Comparison of ENCODE assay signal across 8 mouse cellular contexts in the genomic region with DNA sequence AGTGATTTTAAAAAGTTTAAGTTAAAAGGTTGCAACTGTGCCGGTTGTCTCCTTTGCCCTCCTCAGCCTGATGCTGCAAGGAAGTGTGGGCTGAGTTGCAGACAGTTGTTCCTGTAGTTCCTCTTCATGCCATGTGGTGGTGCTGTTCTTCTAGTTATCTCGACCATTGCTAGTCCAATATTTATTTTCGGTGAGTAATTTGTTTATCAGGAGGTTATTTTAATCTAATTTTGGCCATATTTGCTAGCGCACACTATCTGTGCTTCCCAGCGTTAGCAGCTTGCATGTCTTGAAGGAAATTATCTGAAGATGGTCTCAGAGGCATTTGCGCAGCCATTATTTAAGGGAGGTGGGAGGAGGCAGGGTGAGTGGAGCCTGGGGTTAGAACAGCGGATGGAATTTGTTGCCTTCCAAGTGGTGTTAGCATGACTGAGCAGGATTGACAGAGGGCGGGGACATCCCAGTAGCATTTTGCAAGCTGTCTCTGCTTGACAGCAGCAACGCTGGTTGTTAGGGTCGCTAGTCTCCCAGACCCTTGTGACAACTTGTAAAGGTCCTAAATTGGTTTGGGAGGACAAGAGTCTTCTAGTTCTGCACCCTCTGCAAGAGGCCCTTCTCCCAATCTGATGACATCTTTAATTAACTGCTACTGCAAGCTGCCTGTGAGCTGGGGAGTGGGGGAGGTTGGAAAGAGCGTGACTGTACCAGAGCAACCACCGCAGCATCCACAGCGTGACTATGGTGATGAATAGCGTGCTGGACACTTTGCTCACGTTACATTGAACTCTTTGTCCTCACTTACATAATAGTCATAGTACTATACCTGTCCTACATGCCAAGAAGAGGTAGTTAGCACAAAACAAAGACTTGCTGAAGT.
DNase-seq lines count a peak whose midpoint lies in the region; ATAC-seq and TF ChIP-seq lines count a peak whose summit lies in the region.

No protein-coding gene starts in this region.

- TF ChIP-seq EP300 in heart, adult 2 months (IDR thresholded peaks at IDR 0.05; ENCODE audit: insufficient read depth, low read depth, low read length), result no peak

- no peaks in the 10 kb centered on the region for H3K9me3 ChIP-seq in midbrain, embryonic 11.5 days (ENCODE audit: control insufficient read depth, low read length)

- H3K4me2 ChIP-seq in midbrain, embryonic 11.5 days, result peak overlapping the region; percentile 49

- H3K4me1 ChIP-seq in heart, adult 2 months (ENCODE audit: control insufficient read depth, insufficient read depth, low read length), result no peaks in the 10 kb centered on the region
- peaks cover 6% of the 10 kb centered on the region for H3K4me1 ChIP-seq in midbrain, embryonic 11.5 days (ENCODE audit: control insufficient read depth, insufficient read depth, low read length)

- intact Hi-C loops in heart, adult 2 months (cut with DNase I), result loop anchor here (1.0 to 5.0 kb wide), 2 partner anchors 548 to 1049 kb away; no protein-coding TSS in a partner anchor
- intact Hi-C loops in left cerebral cortex, postnatal 4 days (cut with DNase I), result loop anchor here (10.0 kb wide), 1 partner anchor 1602 kb away; no protein-coding TSS in a partner anchor

- no peaks in the 10 kb centered on the region for H3K79me2 ChIP-seq in heart, adult 2 months (replicated peaks; ENCODE audit: control insufficient read depth, insufficient read depth, low read length)

- no peaks in the 10 kb centered on the region for H3K36me3 ChIP-seq in heart, adult 2 months (ENCODE audit: control insufficient read depth, insufficient read depth, low read length)
- no peaks in the 10 kb centered on the region for H3K36me3 ChIP-seq in midbrain, embryonic 11.5 days (ENCODE audit: control insufficient read depth, insufficient read depth, low read length)

- no peak for TF ChIP-seq POLR2A in heart, adult 2 months (IDR thresholded peaks at IDR 0.05; ENCODE audit: insufficient read depth, low read depth, low read length)

- H3K27ac ChIP-seq in heart, adult 2 months, result no peak overlapping the region
- peak overlapping the region; percentile 22; the same call in 1 of the 2 replicates for H3K27ac ChIP-seq in midbrain, embryonic 11.5 days (ENCODE audit: low read depth, low read length)

- DNase-seq in ovary, postnatal 10 days (ENCODE audit: low spot score), result peak; percentile 21
- no peak for DNase-seq in ovary, adult 18-20 months (ENCODE audit: low spot score)
- DNase-seq in embryo, embryonic 11.5 days (ENCODE audit: low read depth, low spot score), result peak; percentile 50
- DNase-seq in heart, adult 2 months, result peak; percentile 43 to 53
- DNase-seq in kidney, adult 18-20 months, result peak; percentile 53
- peak; percentile 64 for DNase-seq in left cerebral cortex, postnatal 4 days
- peak; percentile 96 for DNase-seq in midbrain, embryonic 11.5 days (ENCODE audit: low spot score, missing footprints)
- peak; percentile 40 to 48 for DNase-seq in spleen, postnatal 36 days (ENCODE audit: low spot score in 2 of 2)

- WGBS in heart, adult 2 months, result 18% methylated on average over 15 of the region's 15 CpGs
- WGBS in midbrain, embryonic 11.5 days, result 7% methylated on average over 15 of the region's 15 CpGs

- H3K9ac ChIP-seq in heart, adult 2 months (ENCODE audit: low read depth, low read length), result no peak overlapping the region
- peak overlapping the region; percentile 43; the same call in 1 of the 2 replicates for H3K9ac ChIP-seq in midbrain, embryonic 11.5 days (ENCODE audit: low read length)

- peak; percentile 90 for TF ChIP-seq CTCF in heart, adult 2 months (IDR thresholded peaks at IDR 0.05)

- peak overlapping the region; percentile 16; the same call in 1 of the 2 replicates for H3K4me3 ChIP-seq in heart, adult 2 months
- peak overlapping the region; percentile 25 for H3K4me3 ChIP-seq in midbrain, embryonic 11.5 days (ENCODE audit: low read depth, low read length)

- peak; percentile 93 for ATAC-seq in midbrain, embryonic 11.5 days (ENCODE audit: low FRiP score)

- H3K27me3 ChIP-seq in heart, adult 2 months (ENCODE audit: control insufficient read depth, insufficient read depth, low read length), result no peaks in the 10 kb centered on the region
- no peaks in the 10 kb centered on the region for H3K27me3 ChIP-seq in midbrain, embryonic 11.5 days (ENCODE audit: control insufficient read depth, insufficient read depth, low read length)
